Mouse (Mus musculus): Measurements from ENCODE around the gene Ppef1. TPM values are rescaled to one million over a fixed set of nuclear protein-coding genes. Genes with fewer than 3 reads are reported as not detected.
"Not testable (repeated sequence)": the region's sequence is repeated elsewhere in the genome, so short reads cannot be mapped to it uniquely, and the experiment has no call there.

Gene Ppef1
- total and polyA plus RNA-seq, 3 experiments = 0.15 TPM; not detected in 2

DNA sequence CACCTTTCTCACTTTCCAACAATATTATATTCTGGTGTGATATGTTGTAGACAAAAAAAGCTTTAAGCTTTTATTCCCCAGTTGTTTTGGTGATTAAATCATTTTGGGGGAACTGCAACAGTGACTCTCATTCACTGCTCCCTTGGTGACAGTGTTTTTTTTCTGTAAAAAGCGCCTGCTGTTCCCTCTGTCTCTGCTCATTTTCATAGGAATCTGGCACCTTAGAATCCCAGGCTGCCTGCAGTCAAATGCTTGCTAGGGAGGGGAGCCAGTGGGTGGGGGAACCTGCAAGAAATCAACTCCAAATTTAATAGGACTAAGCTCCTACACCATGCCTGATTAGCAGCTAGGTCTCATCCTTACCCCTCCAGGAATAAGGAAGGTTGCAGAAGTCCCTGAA, 37.5 kb upstream of the Ppef1 start:
- Histone ChIP-seq H3K79me2 (ENCODE audit: control insufficient read depth, insufficient read depth, low read length, poor library complexity) (no peaks in the 10 kb centered on the region), H3K4me3 (ENCODE audit: control insufficient read depth in 1 of 2, insufficient read depth in 1 of 2, low read depth in 2 of 2, low read length in 2 of 2) (no peak overlapping the region), H3K9me3 (replicated peaks; ENCODE audit: insufficient read depth, low read length) (no peaks in the 10 kb centered on the region), H3K9ac (ENCODE audit: control insufficient read depth, low read depth, low read length, poor library complexity, severe bottlenecking) (no peak overlapping the region), H3K4me1 (ENCODE audit: control insufficient read depth in 1 of 2, insufficient read depth in 2 of 2, low read length in 2 of 2) (no peaks in the 10 kb centered on the region), H3K27me3 (ENCODE audit: control insufficient read depth in 1 of 2, insufficient read depth in 2 of 2, low read length in 2 of 2) (no peaks in the 10 kb centered on the region; a peak in 1 of 4 replicates), H3K36me3 (ENCODE audit: control insufficient read depth in 1 of 2, insufficient read depth in 2 of 2, low read length in 2 of 2) (0 out of 4 replicates have a peak, but pooled peaks cover 0 to 2% of the 10 kb centered on the region in 2 experiments), H3K27ac (ENCODE audit: control insufficient read depth, low read depth, low read length) (no peak overlapping the region)
- DNase-seq (ENCODE audit: low read depth, low spot score) = no peak
- TF ChIP-seq TBP (IDR thresholded peaks at IDR 0.05; ENCODE audit: low read depth, low read length) = no peak
- no peak for TF ChIP-seq BHLHE40 (IDR thresholded peaks at IDR 0.05; ENCODE audit: borderline replicate concordance, low read depth, low read length)
- TF ChIP-seq NRF1 (IDR thresholded peaks at IDR 0.05; ENCODE audit: insufficient read depth, low read depth, low read length, poor library complexity, severe bottlenecking) = no peak
- TF ChIP-seq POLR2A (IDR thresholded peaks at IDR 0.05; ENCODE audit: control insufficient read depth in 1 of 2, insufficient read depth in 1 of 2, low read depth in 1 of 2, low read length in 2 of 2, poor library complexity in 1 of 2) = no peak
- TF ChIP-seq NELFE (IDR thresholded peaks at IDR 0.05; ENCODE audit: low read depth, low read length) = no peak
- TF ChIP-seq HCFC1 (IDR thresholded peaks at IDR 0.05; ENCODE audit: low read depth, low read length) = no peak
- TF ChIP-seq ZMIZ1 (IDR thresholded peaks at IDR 0.05; ENCODE audit: low read depth, low read length) = no peak
- no peak for TF ChIP-seq UBTF (IDR thresholded peaks at IDR 0.05; ENCODE audit: borderline replicate concordance, insufficient read depth, low read depth, low read length)
- TF ChIP-seq ETS1 (IDR thresholded peaks at IDR 0.05; ENCODE audit: low read depth, low read length) = no peak
- TF ChIP-seq RCOR1 (IDR thresholded peaks at IDR 0.05; ENCODE audit: low read depth, low read length) = no peak
- no peak for TF ChIP-seq TAL1 (IDR thresholded peaks at IDR 0.05; ENCODE audit: low read length)
- no peak for TF ChIP-seq SMC3 (IDR thresholded peaks at IDR 0.05; ENCODE audit: low read depth, low read length)
- no peak for TF ChIP-seq RAD21 (IDR thresholded peaks at IDR 0.05; ENCODE audit: low read depth, low read length)
- no peak for TF ChIP-seq TCF12 (IDR thresholded peaks at IDR 0.05; ENCODE audit: low read depth, low read length)
- no peak for TF ChIP-seq MAZ (IDR thresholded peaks at IDR 0.05; ENCODE audit: low read depth, low read length)
- no peak for TF ChIP-seq KAT2A (conservative IDR thresholded peaks at IDR 0.05; ENCODE audit: low read depth, low read length)
- TF ChIP-seq MYB (IDR thresholded peaks at IDR 0.05; ENCODE audit: low read depth, low read length) = no peak
- TF ChIP-seq MEF2A (IDR thresholded peaks at IDR 0.05; ENCODE audit: extremely low read depth, insufficient replicate concordance, low read depth, low read length, poor library complexity, severe bottlenecking) = no peak

DNA sequence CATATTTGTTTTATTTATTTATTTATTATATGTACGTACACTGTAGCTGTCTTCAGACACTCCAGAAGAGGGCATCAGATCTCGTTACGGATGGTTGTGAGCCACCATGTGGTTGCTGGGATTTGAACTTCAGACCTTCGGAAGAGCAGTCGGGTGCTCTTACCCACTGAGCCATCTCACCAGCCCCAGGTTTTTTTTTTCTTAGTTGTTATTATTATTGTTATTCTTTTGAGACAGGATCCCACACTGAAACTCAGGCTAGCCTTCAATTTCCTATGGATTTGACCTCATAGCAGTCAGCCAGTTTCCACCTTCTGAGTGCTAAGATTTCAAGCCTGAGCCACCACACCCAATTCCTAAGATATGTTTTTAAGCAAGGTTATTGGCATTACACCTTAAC, 34.1 kb upstream of the Ppef1 start:
- not testable (repeated sequence) for H3K36me3 ChIP-seq (ENCODE audit: control insufficient read depth in 1 of 2, insufficient read depth in 2 of 2, low read length in 2 of 2); H3K27me3 ChIP-seq (ENCODE audit: control insufficient read depth in 1 of 2, insufficient read depth in 2 of 2, low read length in 2 of 2); H3K9me3 ChIP-seq (replicated peaks; ENCODE audit: insufficient read depth, low read length); H3K79me2 ChIP-seq (ENCODE audit: control insufficient read depth, insufficient read depth, low read length, poor library complexity); H3K4me1 ChIP-seq (ENCODE audit: control insufficient read depth in 1 of 2, insufficient read depth in 2 of 2, low read length in 2 of 2); H3K9ac ChIP-seq (ENCODE audit: control insufficient read depth, low read depth, low read length, poor library complexity, severe bottlenecking); H3K27ac ChIP-seq (ENCODE audit: control insufficient read depth, low read depth, low read length); H3K4me3 ChIP-seq (ENCODE audit: control insufficient read depth in 1 of 2, insufficient read depth in 1 of 2, low read depth in 2 of 2, low read length in 2 of 2)
- peak; percentile 41 for DNase-seq (ENCODE audit: low read depth, low spot score)
- TF ChIP-seq TBP (IDR thresholded peaks at IDR 0.05; ENCODE audit: low read depth, low read length) (peak; percentile 97), ZNF384 (IDR thresholded peaks at IDR 0.05; ENCODE audit: low read depth, low read length) (peak; percentile 60; the same call in 1 of the 2 replicates)

Measured in MEL (cell line).